Mouse (Mus musculus) cerebellum, postnatal 36 days (tissue): ENCODE measurements around the gene Smim8.

Experiments used
- DNase-seq, 2 experiments: peaks; one replicate each; pipeline ENCODE4 v3.0.0; 2021 to 2022; ENCODE audit warnings: mixed read lengths in 2 of 2

Smim8 gene

DNA sequence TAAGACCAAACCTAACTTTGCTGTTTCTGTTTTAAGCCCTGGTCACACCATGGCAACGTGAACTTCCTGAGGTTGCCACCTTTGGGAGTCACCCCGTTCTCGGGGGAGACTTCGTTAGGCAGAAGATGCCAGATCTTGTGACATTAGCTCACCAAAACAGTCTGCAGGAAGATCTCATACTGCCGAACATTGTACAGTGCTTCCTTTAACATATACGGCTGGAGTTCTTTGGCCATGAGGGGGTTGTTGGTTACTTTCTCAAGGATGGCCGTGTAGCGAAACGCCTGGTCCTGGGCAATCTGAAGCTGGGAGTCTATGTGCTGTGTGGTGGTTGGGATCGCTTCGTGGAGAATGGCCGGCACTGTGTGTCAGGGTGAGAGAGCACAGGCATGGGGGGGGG lies 58.8 kb downstream of the Smim8 start:
- no peak for DNase-seq
